Mouse (Mus musculus) urinary bladder, postnatal 25 days (tissue): ENCODE results near the gene Psmg1.
A peak's percentile ranks its signal among the peaks of the same experiment; 100 is the strongest.
"Not testable (repeated sequence)": the region's sequence is repeated elsewhere in the genome, so short reads cannot be mapped to it uniquely, and the experiment has no call there.

Source experiments
- DNase-seq: peaks from one replicate; pipeline ENCODE4 v3.0.0; 2022; ENCODE audit warnings: low spot score

The Psmg1 gene

GRCm38 (mm10) chr16:95990462-95991121, at the start of gene Psmg1:
TSS of gene Psmg1 (minus strand) at chr16:95990960.
- DNase-seq: peak; percentile 99

GRCm38 (mm10) chr16:96039538-96039937, 48.8 kb upstream of the Psmg1 start:
- no peak for DNase-seq

- DNase-seq: no peak
These were observed 43.7 kb upstream of the Psmg1 start for GRCm38 (mm10) chr16:96034473-96034872.

GRCm38 (mm10) chr16:96032368-96033043, 41.7 kb upstream of the Psmg1 start:
- no peak for DNase-seq

- no peak for DNase-seq
These were observed 39.8 kb upstream of the Psmg1 start for GRCm38 (mm10) chr16:96030476-96031102.

GRCm38 (mm10) chr16:96026256-96026655, 35.5 kb upstream of the Psmg1 start:
- DNase-seq: no peak

- DNase-seq: no peak
These were observed 34.5 kb upstream of the Psmg1 start for GRCm38 (mm10) chr16:96025244-96025643.

- no peak for DNase-seq
These were observed 30.3 kb upstream of the Psmg1 start for GRCm38 (mm10) chr16:96021045-96021444.

GRCm38 (mm10) chr16:96009124-96009523, 18.4 kb upstream of the Psmg1 start:
- not testable (repeated sequence) for DNase-seq

- not testable (repeated sequence) for DNase-seq
These were observed 13.5 kb upstream of the Psmg1 start for GRCm38 (mm10) chr16:96004278-96004677.

GRCm38 (mm10) chr16:95999291-95999690, 8.5 kb upstream of the Psmg1 start:
- no peak for DNase-seq

GRCm38 (mm10) chr16:95996156-95996555, 5.4 kb upstream of the Psmg1 start:
- no peak for DNase-seq

GRCm38 (mm10) chr16:95994576-95994975, 3.8 kb upstream of the Psmg1 start:
- not testable (repeated sequence) for DNase-seq

GRCm38 (mm10) chr16:95992596-95992995, 1.8 kb upstream of the Psmg1 start:
- no peak for DNase-seq

GRCm38 (mm10) chr16:95991122-95991900, 551 bp upstream of the Psmg1 start:
- DNase-seq: no peak

GRCm38 (mm10) chr16:95984911-95985310, 5.8 kb downstream of the Psmg1 start:
- DNase-seq: no peak

- DNase-seq: no peak
These were observed 7.2 kb downstream of the Psmg1 start for GRCm38 (mm10) chr16:95983601-95984000.

- no peak for DNase-seq
These were observed 19.9 kb downstream of the Psmg1 start for GRCm38 (mm10) chr16:95970841-95971240.

- DNase-seq: no peak
These were observed 23.3 kb downstream of the Psmg1 start for GRCm38 (mm10) chr16:95967455-95967854.

- DNase-seq: peak; percentile 45
These were observed 26.2 kb downstream of the Psmg1 start for GRCm38 (mm10) chr16:95964427-95965023.

- DNase-seq: not testable (repeated sequence)
These were observed 29.3 kb downstream of the Psmg1 start for GRCm38 (mm10) chr16:95961484-95961883.

- DNase-seq: not testable (repeated sequence)
These were observed 30.1 kb downstream of the Psmg1 start for GRCm38 (mm10) chr16:95960689-95961088.
